Mouse (Mus musculus) cerebellum, adult 2 months (tissue): Measurements from ENCODE around the gene Tmem253. TPM values are rescaled to one million over a fixed set of nuclear protein-coding genes. Genes with fewer than 3 reads are reported as not detected.

Source experiments
- DNase-seq, 2 experiments: peaks; one replicate each; pipeline ENCODE4 v3.0.0; 2021
- H3K27ac ChIP-seq: fragments of 200-500 bp; 2 replicates; pipeline ENCODE4 v1.5.1; 2012; ENCODE audit warnings: low read length, control low read depth, inconsistent platforms; ENCODE audit not compliant: insufficient read depth
- H3K27me3 ChIP-seq: fragments of 200-500 bp; 2 replicates; pipeline ENCODE4 v1.6.1; 2012; ENCODE audit warnings: inconsistent platforms, mild to moderate bottlenecking, low read length, moderate library complexity; ENCODE audit not compliant: control insufficient read depth, insufficient read depth
- H3K4me1 ChIP-seq: fragments of 200-500 bp; 2 replicates; pipeline ENCODE4 v1.6.1; 2011; ENCODE audit warnings: low read length; ENCODE audit not compliant: control insufficient read depth, insufficient read depth
- H3K4me3 ChIP-seq: fragments of 200-500 bp; replicated peaks from 2 replicates; pipeline ENCODE3; 2011; ENCODE audit warnings: mild to moderate bottlenecking, low read depth, low read length, control low read depth; ENCODE audit not compliant: insufficient read depth
- CTCF ChIP-seq: fragments of 200-500 bp; IDR thresholded peaks from 2 replicates; pipeline ENCODE4 v1.5.1; 2011; ENCODE audit warnings: low read depth, mild to moderate bottlenecking, control low read depth, low read length, moderate library complexity, borderline replicate concordance; ENCODE audit not compliant: insufficient read depth
- POLR2A ChIP-seq: fragments of 200-500 bp; IDR thresholded peaks from 2 replicates; pipeline ENCODE4 v1.6.1; 2011; ENCODE audit warnings: low read length, control low read depth, borderline replicate concordance; ENCODE audit not compliant: insufficient read depth
- WGBS: fragments of 180-500 bp; shearing (Covaris S2); methylation state at CpG from one replicate; pipeline ENCODE4 v1.1.7; 2018; 5-methylcytosine and 5-hydroxymethylcytosine counted together
- polyA plus RNA-seq: library from polyadenylated mRNA; depleted of rRNA; stranded (reverse); fragments of >200 nt; gene quantifications from 2 replicates; pipeline ENCODE4 v1.2.3, GENCODE M21; 2012

Gene Tmem253
- polyA plus RNA-seq, 1 experiment, result 2.4 TPM

GRCm38 (mm10) chr14:51986153-51986505, 29.3 kb upstream of the Tmem253 start:
- H3K27ac ChIP-seq, result no peak overlapping the region
- WGBS, result 40% methylated on average over 7 of the region's 7 CpGs
- TF ChIP-seq POLR2A, result no peak
- no peak for TF ChIP-seq CTCF
- DNase-seq, result no peak
- peak overlapping the region; percentile 88 for H3K4me3 ChIP-seq
- H3K4me1 ChIP-seq, result no peaks in the 10 kb centered on the region
- H3K27me3 ChIP-seq, result no peaks in the 10 kb centered on the region

DNA sequence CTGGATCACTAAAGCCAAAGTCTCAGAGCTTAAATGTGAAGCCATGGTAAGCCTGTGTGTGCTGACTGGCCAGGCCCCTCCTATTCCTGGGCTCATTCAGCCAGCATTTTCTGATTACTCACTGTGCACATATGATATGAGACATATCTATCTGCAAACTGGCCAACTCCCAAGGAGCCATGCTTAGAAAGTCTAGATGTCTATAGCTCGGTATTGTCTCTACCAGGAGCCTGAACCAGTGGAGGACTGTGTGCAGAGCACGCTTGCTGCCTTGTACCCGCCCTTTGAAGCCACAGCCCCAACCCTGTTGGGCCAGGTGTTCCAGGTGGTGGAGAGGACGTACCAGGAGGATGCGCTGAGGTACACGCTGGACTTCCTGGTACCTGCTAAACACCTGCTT, 28.3 kb upstream of the Tmem253 start:
- 74% methylated on average over 6 of the region's 6 CpGs for WGBS
- DNase-seq, result no peak
- Histone ChIP-seq H3K27me3 (no peaks in the 10 kb centered on the region), H3K27ac (no peak overlapping the region), H3K4me3 (no peak overlapping the region), H3K4me1 (no peaks in the 10 kb centered on the region)
- TF ChIP-seq CTCF (no peak), POLR2A (no peak)

DNA sequence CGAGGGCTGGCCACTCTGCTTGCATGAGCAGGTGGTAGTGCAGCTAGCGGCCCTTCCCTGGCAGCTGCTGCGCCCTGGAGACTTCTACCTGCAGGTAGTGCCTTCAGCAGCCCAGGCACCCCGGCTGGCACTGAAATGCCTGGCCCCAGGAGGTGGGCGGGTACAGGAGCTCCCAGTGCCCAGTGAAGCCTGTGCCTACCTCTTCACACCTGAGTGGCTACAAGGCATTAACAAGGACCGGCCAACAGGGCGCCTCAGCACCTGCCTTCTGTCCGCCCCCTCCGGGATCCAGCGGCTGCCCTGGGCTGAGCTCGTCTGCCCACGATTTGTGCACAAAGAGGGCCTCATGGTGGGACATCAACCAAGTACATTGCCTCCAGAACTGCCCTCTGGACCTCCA, 26.7 kb upstream of the Tmem253 start:
- DNase-seq, result no peak
- no peaks in the 10 kb centered on the region for H3K27me3 ChIP-seq
- H3K27ac ChIP-seq, result no peak overlapping the region
- WGBS, result 67% methylated on average over 12 of the region's 12 CpGs
- TF ChIP-seq CTCF, result no peak
- TF ChIP-seq POLR2A, result no peak
- no peaks in the 10 kb centered on the region for H3K4me1 ChIP-seq
- H3K4me3 ChIP-seq, result no peak overlapping the region

DNA sequence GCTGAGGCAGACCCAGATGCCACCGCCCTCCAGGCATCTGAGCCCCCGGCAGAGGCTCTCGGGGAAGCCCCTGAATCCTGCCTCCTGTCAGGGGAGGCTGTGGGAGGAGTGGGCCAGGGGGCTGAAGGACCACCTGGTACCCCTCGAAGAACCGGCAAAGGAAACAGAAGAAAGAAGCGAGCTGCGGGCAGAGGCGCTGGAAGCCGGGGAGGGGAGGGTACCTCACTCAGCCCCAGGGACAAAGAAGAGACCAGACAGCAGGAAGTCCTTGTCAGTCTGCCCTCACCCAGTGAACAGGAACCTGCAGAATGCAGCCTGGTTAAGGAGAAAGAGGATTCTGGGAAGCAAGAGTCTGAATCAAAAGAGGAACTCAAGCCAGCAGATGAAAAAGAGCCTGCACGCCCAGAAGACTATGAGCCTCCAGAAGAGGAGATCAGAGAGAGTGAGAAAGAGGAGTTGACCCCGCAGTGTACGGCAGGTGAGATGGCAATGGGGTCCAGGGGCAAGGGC, 25.9 kb upstream of the Tmem253 start:
- H3K27ac ChIP-seq, result no peak overlapping the region
- H3K27me3 ChIP-seq, result no peaks in the 10 kb centered on the region
- no peak overlapping the region for H3K4me3 ChIP-seq
- H3K4me1 ChIP-seq, result no peaks in the 10 kb centered on the region
- DNase-seq, result no peak
- WGBS, result 71% methylated on average over 12 of the region's 12 CpGs
- no peak for TF ChIP-seq POLR2A
- no peak for TF ChIP-seq CTCF

- 95% methylated on average over 4 of the region's 4 CpGs for WGBS
- Histone ChIP-seq H3K27me3 (no peaks in the 10 kb centered on the region), H3K4me3 (no peak overlapping the region), H3K4me1 (no peaks in the 10 kb centered on the region), H3K27ac (no peak overlapping the region)
- no peak for TF ChIP-seq CTCF
- TF ChIP-seq POLR2A, result no peak
- DNase-seq, result no peak
Measured at GRCm38 (mm10) chr14:51994453-51994852, 21.0 kb upstream of the Tmem253 start.

DNA sequence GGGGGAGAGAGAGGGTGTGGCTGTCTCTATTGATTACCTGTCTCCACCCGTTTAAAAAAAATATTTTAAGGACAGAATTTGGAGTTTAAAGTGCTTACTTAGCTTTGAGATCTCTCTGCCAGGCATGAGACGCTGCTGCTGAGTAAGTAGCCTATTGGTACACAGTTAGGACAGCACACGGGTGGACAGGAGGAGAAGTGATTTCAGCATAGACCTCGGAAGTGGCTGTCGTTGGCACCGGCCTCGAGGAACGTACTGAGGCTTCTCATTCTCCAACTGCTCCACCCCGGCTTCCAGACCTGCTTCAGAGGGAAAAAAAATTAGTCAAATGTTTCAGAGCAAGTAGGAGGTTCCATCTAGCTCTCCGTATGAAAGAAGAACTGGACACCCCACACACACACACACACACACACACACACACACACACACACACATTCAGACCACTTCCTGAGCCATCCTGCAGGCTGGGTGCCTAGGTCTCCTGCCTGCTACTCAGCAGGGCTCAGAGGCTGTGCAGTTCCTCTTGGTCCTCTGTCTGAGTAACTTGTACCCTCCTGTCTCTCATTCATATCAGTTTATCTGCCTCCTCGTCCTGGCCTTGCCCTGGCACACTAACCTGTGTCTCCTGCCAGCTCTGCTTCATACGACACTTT, 20.1 kb upstream of the Tmem253 start:
- Histone ChIP-seq H3K27me3 (no peaks in the 10 kb centered on the region), H3K4me1 (no peaks in the 10 kb centered on the region), H3K4me3 (no peak overlapping the region), H3K27ac (no peak overlapping the region)
- TF ChIP-seq CTCF, result no peak
- 64% methylated on average over 12 of the region's 12 CpGs for WGBS
- no peak for DNase-seq

DNA sequence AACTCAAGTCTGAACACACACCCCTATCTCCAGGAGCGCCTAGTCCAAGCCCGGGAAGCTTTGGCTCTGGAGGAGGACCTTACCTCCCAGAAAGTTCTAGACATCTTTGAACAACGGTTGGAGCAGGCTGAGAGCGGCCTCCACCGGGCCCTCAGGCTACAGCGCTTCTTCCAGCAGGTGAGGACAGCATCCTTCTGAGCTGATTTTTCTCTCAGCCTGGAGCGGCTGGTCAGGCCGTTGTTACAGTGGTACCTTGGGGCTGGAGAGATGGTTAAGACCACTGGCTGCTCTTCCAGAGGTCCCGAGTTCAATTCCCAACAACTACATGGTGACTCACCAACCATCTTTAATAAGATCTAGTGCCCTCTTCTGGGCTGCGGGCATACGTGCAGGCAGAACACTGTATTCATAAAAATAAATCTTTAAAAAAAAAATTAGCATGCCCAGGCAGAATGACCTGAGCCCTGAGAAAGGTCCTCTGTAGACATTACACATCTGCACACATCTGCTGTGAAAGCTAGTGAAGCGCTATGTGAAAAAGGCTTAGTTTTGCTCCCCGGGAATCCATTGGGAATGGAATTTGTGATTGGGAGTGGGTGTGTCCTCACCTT, 19.1 kb upstream of the Tmem253 start:
- TF ChIP-seq CTCF (peak; percentile 41; the same call in 1 of the 2 replicates), POLR2A (no peak)
- Histone ChIP-seq H3K4me3 (no peak overlapping the region), H3K27me3 (no peaks in the 10 kb centered on the region), H3K4me1 (no peaks in the 10 kb centered on the region), H3K27ac (no peak overlapping the region)
- 82% methylated on average over 13 of the region's 13 CpGs for WGBS
- no peak for DNase-seq

GRCm38 (mm10) chr14:51996866-51997265, 18.6 kb upstream of the Tmem253 start:
- WGBS, result 21% methylated on average over 17 of the region's 17 CpGs
- DNase-seq, result no peak
- Histone ChIP-seq H3K4me3 (no peak overlapping the region), H3K4me1 (peaks cover 1% of the 10 kb centered on the region; the same call in 1 of the 2 replicates), H3K27me3 (no peaks in the 10 kb centered on the region), H3K27ac (no peak overlapping the region)
- no peak for TF ChIP-seq CTCF
- no peak for TF ChIP-seq POLR2A
